Mouse (Mus musculus): Measurements from ENCODE around the gene Tmem223.
"Not testable (repeated sequence)": the region's sequence is repeated elsewhere in the genome, so short reads cannot be mapped to it uniquely, and the experiment has no call there.

Tmem223 gene

DNA sequence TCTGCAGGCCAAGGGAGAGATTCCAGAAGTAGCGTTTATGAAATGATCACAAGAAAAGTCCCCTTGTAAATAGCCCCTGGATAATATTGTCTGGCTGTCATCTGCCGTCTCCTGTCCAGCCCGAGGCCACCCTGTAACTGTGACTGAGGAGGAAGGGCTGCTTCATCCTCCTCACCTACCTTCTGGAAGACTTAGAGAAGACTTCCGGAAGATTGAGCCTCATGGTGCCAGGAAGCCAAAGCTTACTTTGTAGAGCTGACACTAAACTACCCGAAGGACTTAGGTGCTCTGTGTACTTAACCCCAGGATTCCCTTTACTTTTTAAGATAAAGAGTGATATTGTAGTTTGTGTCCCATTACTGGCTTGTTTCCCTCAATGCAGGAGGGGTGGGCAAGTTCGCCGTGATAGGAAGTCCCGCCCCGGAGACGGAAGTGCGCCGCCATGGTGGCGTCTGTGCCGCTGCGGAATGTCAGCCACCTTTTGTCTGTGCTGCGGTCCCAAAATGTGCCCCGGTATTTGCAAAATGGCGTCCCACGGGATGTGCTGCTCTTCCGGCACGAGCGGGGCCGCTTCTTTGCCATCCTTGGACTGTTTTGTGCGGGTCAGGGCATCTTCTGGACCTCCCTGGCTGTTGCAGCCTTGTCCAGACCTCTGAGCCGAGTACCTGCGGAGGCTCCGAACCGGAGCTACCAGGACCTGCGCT lies at the start of gene Tmem223:
Gene Tmem223 (plus strand): TSS at position 430 of the 704 bp plus-strand sequence.
- DNase-seq (ENCODE audit: low read depth, low spot score): no peak

DNA sequence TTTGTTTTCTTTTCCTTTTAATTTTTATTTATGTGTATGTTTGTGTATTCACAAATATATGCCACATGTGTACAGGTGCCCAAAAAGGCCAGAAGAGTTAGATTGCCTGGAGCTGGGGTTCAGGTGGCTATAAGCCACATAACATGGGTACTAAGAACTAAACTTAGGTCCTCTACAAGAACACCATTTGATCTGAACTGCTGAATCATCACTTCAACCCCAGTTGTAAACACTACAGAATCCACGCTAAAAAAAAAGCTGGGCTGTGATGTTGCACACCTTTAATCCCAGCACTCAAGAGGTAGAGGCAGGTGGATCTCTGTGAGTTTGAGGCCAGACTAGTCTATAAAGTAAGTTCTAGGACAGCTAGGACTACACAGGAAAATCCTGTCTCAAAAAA lies 49.4 kb upstream of the Tmem223 start:
- no peak for DNase-seq (ENCODE audit: low read depth, low spot score)

DNA sequence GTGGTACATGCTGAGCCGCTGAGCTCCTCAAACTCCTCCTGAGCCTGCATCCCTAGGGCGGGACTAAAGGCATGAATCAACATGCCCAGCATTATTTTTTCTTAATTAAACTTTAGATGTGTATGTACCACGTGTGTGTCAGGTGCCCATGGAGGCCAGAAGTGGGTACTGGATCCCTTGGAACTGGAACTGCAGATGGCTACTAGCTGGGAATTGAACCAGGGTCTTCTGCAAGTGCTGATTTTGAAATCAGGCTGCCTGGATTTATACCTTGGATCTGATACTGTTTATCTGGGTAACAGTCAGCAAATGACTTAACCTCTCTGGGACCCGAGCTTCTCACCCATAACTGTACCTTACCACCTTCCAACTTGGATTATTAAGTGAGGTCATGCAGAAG lies 48.8 kb upstream of the Tmem223 start:
- peak; percentile 26 for DNase-seq (ENCODE audit: low read depth, low spot score)

DNA sequence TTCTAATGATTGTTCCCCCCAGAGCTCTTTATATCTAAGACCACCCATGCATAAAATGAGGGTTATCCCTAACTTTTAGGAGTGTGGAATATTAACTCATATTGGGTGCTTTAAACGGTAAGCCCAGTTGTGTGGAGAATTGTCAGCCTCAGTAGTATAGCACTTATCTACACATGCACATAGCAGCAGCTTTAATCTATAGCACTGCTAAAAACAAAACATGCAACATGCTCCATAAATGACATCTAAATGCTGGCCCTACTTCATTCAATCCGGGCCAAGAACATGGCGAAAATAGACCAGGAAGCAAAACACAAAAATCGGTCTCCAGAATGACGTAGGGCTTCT lies 48.3 kb upstream of the Tmem223 start:
- DNase-seq (ENCODE audit: low read depth, low spot score): no peak

DNA sequence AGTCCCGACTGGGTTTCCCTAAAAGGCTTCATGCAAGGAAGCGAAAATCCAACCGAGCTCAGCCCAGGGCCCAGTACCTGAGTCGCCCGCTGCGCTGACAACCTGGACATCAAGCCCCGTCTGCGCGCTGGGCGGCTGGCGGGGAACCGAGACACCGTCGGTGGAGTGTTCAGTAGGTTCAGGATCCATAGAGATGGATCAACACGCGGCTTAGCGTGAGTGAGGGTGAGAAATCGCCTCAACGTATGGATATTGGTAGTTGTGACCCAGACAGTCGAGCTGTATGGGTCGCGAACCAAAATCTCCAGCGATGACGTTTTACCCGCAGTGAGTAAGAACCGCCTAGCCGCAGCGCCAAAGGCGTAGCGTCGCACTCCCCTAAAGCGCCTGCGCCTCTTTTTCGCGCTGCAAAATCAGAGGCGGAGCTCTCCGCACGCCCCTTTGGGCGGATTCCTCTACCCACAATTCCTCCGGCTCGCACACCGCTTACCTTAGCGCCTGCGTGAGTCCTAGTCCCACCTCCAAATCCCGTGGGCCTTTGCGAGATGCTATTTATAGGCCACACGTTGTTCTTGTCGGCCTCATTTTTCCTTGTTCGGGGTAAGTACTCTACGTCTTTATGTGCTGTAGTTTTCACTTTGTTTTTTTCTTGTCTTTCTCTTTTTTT lies 47.8 kb upstream of the Tmem223 start, which contains the start of gene Slc3a2:
Gene Slc3a2 (minus strand): TSS at position 463 of the 667 bp plus-strand sequence.
- peak; percentile 98 for DNase-seq (ENCODE audit: low read depth, low spot score)

DNA sequence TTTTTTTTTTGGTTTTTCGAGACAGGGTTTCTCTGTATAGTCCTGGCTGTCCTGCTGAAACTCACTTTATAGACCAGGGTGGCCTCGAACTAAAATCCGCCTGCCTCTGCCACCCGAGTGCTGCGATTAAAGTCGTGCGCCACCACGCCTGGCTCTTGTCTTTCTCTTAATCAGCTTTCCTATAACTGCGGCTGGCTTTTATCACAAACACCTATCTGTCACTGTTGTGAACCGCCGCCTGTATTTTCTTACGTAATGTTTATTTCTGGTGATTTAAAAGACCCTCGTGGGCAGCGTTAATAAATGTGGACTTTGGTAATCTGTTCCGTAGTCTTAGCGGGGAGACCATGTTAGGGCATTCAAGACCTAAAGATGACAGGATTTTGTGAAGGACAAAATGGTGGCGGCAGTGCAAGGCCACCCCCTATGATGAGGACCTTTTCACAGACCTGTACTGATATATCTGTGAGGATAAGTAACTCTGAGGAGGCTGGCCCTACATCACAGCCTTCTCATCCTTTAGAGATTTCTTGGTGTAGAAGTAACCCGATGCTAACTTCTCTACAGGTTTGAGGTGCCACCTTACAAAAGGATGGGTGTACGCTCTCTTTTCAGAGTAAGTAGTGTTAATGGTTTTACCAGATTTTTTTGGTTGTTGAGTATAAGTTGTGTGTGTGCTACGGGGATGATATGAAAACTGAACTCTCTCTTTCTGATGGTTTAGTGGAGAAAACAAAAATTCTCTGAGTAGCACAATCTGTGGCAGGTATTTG lies 47.0 kb upstream of the Tmem223 start:
- no peak for DNase-seq (ENCODE audit: low read depth, low spot score)

DNA sequence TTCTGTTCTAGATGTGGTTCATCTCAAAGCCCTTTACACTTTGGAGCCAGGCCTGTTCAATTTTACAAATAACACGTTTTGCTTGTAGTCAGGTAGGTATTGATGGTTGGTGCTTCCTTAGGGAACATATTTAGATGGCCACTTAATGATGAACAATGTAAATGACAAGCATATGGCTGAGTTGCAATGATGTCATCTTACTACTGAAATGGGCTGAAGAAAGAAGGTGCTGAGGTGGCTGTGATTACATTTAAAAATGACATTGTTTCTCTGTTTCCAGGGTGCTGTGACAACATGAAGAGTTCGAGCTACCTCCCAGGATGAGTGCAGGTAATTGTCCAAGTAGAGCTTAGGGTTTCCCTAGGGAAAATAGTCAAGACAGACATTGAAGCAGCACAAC lies 46.4 kb upstream of the Tmem223 start:
- no peak for DNase-seq (ENCODE audit: low read depth, low spot score)

DNA sequence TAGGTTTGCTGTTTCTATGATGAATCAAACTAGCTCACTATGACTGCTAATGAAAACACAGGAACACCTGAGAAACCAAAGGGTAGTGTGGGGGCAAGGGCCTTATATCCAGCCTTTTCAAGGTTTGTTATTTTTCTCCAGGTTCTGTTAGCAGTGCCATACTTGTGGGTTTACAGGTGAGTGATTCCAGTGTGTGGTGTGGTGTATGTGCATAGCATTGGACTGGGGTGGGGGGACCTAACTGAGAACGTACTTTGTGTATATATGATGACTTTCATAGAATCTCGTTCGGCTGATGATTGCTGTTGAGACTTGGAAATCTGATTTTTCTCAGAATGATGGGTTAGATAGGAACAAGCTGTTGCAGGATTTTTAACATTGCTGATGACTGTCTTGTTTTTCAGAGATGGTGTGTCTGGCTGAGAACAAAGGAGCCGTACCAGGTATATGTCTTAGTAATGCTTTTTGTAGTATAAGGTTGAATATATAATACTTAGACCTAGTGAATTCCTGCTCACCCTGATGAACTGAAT lies 45.6 kb upstream of the Tmem223 start:
- no peak for DNase-seq (ENCODE audit: low read depth, low spot score)

DNA sequence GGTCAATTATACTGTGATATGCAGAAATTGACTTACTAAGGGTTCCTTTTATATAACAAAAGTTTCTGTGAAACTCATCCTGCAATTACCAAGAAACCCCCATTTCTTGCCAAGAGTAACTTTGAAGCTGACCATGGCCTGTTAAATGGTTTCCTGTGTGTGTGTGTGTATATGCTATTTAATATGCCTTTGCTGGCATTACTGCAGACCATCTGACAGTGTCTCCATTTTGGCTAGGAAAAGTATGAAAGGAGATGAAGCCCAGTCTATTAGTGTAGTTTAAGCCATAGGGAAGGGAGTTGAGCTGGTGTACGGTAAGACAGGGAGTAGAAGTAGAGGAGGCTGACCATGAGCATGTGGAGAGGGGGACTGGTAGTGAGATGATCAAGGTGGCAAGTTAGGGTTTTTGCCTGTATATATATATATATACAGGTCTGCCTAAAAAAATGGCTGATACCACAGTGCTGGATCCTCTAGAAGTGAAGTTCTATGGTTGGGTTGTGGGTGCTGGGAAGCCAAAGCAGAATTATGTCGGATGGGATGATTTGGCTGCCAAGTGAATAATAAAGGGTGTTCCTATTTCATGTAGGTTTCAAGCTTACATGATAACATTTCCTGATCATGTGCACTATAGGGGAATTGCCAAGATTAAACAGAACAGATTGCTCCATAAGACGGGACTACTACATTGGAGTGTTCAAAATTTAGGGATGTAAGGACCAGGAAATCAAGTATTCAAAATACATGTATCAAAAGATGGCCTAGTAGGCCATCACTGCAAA lies 44.0 kb upstream of the Tmem223 start:
- no peak for DNase-seq (ENCODE audit: low read depth, low spot score)

DNA sequence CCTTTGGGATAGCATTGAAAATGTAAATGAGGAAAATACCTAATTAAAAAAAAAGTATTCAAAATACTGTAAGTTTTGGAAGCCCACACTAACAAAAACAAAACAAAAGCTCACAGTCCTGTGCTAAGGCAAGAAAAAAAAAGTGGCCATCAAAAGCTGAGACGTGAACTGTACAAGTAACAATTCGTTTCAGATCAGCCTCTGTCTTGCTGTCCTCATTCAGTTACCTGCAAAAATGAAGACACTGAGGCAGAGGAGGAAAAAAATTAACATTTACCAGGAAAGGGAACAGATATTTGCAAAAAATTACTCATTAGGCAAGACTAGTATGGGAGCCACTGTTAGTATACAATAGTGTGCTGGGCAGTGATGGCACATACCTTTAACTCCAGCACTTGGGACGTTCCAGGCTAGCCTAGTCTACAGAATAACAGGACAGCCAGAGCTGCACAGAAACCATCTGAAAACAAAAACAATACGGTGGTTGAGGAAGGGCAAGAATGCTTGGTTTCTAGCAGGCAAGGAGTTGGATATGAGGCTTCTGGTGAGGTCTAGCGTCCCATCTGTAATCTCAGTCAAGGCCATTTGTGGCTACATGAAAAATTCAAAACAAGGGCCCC lies 43.2 kb upstream of the Tmem223 start:
- DNase-seq (ENCODE audit: low read depth, low spot score): peak; percentile 64

DNA sequence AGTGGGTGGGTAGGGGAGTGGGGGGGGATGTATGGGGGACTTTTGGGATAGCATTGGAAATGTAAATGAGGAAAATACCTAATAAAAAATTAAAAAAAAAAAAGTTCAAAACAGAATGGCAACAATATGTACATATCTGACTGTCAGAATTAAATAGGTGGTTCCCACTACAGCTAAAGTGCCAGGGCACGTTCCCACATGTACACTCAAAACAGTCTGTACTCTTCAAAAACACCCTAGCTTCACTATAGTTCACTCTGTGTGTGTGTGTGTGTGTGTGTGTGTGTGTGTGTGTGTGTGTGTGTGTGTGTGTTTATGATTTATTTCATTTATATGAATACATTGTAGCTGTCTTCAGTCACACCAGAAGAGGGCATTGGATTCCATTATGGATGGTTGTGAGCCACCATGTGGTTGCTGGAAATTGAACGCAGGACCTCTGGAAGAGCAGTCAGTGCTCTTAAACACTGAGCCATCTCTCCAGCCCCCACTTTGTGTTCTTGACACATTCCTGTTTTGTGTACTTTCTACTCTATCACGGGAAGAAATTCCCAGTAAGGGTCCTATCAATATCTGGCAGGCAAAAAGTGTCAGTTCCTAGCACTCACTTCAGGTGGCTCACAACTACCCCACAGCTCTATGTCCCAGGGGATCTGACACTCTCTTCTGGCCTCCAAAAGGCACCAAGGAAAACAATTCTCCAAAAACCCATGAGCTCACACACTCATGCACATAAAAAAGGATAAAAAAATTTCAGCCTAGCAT lies 42.3 kb upstream of the Tmem223 start:
- DNase-seq (ENCODE audit: low read depth, low spot score): not testable (repeated sequence)

DNA sequence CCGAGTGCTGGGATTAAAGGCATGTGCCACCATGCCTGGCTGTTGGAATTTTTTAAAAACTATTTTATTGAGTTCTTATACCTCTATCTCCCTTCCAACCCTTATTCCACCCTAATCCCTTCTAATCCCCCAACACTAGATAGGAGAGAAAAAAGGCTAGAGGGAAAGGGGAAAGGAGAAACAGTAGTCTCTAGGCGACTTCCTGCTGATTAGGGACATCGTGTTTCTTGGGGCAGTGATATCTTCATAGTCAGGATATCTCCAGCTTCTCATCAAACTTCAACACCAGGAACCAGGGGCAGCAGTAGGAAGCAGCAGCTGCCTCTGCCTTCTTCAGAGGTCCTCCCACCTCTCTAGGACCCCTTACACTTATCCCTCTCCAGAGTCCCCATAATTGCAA lies 36.5 kb upstream of the Tmem223 start:
- no peak for DNase-seq (ENCODE audit: low read depth, low spot score)

DNA sequence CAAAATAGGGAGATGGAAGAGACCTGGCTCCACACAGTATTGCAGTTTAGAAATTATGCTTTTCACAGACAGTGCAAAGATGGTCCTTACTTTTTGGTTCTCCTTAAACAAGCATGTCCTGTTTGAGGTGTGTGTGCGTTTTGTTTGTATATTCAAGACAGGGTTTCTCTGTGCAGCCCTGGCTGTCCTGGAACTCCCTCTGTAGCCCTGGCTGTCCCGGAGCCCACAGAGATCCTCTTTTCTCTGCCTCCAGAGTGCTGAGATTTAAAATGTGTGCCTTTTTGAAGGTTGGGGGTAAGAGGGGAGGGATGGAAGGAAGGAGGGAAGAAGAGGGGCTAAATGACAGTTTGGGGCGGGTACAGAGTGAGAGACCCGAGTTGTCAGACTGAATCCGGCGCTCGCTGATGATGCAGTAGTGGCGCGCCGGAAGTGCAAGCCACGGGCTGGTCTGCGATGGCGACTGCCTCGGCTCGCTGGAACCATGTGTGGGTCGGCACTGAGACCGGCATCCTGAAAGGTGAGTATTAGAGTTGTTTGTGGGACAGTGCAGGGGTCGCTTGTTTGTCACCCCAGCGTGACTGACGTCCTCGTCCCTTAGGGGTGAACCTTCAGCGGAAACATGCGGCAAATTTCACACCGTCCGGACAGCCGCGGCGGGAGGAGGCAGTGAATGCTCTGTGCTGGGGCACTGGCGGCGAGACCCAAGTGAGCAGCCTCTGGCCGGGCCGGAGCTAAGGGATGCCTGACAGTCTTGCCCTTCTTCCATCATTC lies 35.2 kb upstream of the Tmem223 start, which contains the start of gene Wdr74:
Gene Wdr74 (plus strand): TSS at position 439 of the 771 bp plus-strand sequence.
- DNase-seq (ENCODE audit: low read depth, low spot score): peak; percentile 95

DNA sequence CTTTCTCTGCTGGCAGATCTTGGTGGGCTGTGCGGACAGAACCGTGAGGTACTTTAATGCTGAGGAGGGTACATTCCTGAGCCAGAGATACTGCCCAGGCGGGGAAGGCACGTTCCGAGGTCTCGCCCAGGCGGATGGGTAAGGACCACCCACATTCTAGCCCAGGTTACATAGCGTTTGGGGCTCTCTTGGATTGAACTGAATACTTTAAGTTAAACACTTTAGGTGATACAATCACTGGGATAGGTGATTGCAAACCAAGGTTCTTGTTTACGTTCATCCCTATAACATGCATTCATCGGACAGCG lies 34.7 kb upstream of the Tmem223 start:
- DNase-seq (ENCODE audit: low read depth, low spot score): no peak

DNA sequence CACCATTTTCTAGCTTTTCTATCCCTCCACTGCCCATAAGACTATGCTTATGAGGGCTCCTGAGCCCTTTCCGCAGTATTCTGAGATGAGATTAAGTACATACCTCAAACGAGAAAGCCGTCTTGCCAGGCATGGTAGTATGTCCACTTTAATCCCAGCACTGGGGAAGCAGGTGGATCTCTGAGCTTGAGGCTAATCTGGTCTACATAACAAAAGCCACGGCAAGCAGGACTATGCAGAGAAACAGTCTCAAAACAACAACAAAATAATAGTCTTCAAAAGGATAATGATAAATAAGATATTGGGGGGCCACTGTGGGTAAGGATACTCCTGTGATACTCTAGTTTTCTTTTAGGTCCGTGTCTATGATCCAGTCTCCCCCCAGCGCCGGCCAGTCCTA lies 31.9 kb upstream of the Tmem223 start:
- DNase-seq (ENCODE audit: low read depth, low spot score): no peak

DNA sequence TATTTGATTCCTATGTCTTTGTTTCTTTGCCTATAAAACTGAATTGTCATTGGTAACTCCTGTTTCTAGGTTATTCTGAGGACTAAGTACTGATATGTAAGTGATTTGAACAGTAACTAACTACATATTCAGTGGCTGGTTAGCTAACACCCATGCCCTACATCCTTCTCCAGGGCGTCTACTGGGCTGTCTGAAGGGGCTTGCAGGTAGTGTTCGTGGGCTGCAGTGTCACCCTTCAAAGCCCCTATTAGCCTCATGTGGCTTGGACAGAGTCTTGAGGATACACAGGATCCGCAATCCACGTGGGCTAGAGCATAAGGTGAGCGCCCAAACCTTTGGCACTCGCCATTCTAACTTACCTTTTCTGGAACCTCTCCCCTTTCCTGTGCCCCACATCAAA lies 31.1 kb upstream of the Tmem223 start:
- DNase-seq (ENCODE audit: low read depth, low spot score): no peak

DNA sequence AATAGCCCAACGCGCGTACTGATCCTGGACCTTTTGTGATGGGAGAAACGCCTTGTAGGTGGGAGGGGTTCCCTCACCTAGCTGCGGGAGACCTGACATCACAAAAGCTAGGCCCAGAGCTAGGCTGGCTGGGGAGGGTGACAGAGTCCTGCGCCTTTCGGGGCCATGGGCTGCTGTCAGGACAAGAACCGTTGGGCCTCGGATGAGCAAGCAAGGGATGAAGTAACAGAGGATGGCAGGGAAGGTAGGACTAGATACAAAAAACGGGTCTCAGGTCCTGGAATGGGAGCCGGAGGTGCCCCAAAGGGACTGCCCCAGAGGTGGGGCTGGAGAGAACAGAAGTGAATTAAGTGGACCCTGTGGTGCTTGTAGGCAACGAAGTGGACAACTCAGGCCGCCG lies 30.2 kb upstream of the Tmem223 start, which contains the start of gene 1700092M07Rik:
Gene 1700092M07Rik (plus strand): TSS at position 116 of the 400 bp plus-strand sequence.
- DNase-seq (ENCODE audit: low read depth, low spot score): no peak

DNA sequence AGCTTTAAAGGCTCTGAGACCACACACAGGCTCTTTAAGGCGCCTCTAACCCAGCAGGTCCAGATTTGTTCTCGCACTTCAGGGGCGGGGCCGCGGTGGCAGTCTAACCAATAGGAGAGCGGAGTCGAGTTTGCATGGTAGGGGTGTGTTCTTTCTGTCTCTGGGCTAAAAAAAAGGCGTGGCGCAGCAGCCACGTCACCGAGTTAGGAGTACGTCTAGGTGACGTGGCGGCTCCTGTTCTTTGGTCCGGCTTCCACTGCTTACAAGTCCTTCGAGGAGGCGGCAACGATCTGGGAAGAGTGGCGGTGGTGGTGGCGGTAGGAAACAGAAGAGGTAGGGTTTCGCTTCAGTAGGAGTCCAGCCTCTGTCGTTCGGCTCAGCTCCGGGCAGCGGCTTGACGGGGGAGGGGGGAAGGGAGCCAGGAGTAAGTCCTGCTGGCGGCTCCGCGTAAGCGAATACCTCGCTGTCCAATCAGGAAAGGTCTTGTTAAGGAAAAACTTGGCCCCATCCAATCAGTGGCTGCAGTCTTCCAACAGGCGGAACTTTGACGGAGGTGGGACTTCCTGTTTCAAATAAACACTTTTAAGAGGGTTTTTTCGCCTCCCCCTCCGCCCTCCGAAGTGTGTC lies 29.4 kb upstream of the Tmem223 start, which contains the start of gene Stx5a:
Gene Stx5a (plus strand): TSS at position 171 of the 627 bp plus-strand sequence.
- DNase-seq (ENCODE audit: low read depth, low spot score): peak; percentile 100

DNA sequence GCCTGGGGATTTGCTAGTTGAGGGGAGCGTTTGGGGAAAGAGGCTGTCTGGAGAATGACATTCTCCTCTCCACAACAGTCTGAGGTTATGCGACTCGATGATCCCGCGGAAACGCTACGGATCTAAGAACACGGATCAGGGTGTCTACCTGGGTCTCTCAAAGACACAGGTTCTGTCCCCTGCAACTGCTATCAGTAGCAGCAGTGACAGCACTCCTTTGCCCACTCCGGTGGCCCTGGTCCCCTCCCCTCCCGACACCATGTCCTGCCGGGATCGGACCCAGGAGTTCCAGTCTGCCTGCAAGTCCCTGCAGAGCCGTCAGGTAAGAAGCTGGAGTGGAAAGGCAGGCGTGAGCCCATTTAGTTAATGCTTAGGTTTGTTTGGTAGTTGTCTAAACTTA lies 28.6 kb upstream of the Tmem223 start:
- no peak for DNase-seq (ENCODE audit: low read depth, low spot score)
